Mouse (Mus musculus) bone marrow macrophage, adult 2 months (primary cell): Measurements from ENCODE around the gene Olfml2b.

Source experiments
- CTCF ChIP-seq: IDR thresholded peaks from 2 replicates; pipeline ENCODE4 v1.5.1; 2012; ENCODE audit warnings: low read depth, mild to moderate bottlenecking, low read length, moderate library complexity
- POLR2A ChIP-seq: IDR thresholded peaks from 2 replicates; pipeline ENCODE4 v1.6.1; 2012; ENCODE audit warnings: mild to moderate bottlenecking, low read depth, low read length, borderline replicate concordance

DNA sequence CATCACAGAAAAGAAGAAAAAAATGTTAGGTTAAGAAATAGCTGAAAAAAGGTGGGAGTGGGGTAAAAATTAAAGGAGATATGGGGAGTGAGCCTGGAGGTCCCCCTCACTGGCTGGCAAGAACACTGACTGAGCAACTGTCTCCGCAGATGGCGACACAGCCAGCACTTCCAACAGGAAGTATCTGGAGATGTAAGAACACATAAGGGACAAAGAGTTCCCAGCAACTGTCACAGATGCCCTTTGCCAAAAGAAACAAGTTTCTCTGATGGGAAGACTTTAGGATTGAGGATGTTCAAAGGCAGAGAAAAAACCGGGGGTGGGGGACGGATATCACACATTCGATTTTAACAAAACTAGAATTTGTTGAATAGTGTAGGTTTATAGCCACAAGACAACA is 77.2 kb downstream of the Olfml2b start:
- TF ChIP-seq CTCF = no peak
- TF ChIP-seq POLR2A = no peak
